Mouse (Mus musculus) gastrocnemius, postnatal 10 days (tissue): Measurements from ENCODE around the gene Pex11b. TPM values are rescaled to one million over a fixed set of nuclear protein-coding genes. Genes with fewer than 3 reads are reported as not detected.
"Not testable (repeated sequence)": the region's sequence is repeated elsewhere in the genome, so short reads cannot be mapped to it uniquely, and the experiment has no call there.

ENCODE experiments used
- DNase-seq: peaks from one replicate; pipeline ENCODE4 v3.0.0; 2021; ENCODE audit warnings: mixed read lengths
- total RNA-seq, 2 experiments: library from RNA; stranded (reverse); gene quantifications; 2 replicates each; pipeline ENCODE4 v1.2.3; 2021

The Pex11b gene
- total RNA-seq, 2 experiments from 2014 or later, result 23.6 to 26.7 TPM

- DNase-seq, result no peak
Measured at GRCm38 (mm10) chr3:96674442-96674841, 39.3 kb downstream of the Pex11b start.

- DNase-seq, result no peak
Measured at GRCm38 (mm10) chr3:96675171-96675570, 40.0 kb downstream of the Pex11b start.

- DNase-seq, result no peak
Measured at GRCm38 (mm10) chr3:96675690-96676089, 40.5 kb downstream of the Pex11b start.

- DNase-seq, result no peak
Measured at GRCm38 (mm10) chr3:96678456-96678855, 43.3 kb downstream of the Pex11b start.

GRCm38 (mm10) chr3:96679159-96679674 is 44.0 kb downstream of the Pex11b start:
- DNase-seq, result no peak

GRCm38 (mm10) chr3:96680269-96680956 is 45.2 kb downstream of the Pex11b start:
- DNase-seq, result no peak

GRCm38 (mm10) chr3:96683496-96683895 is 48.3 kb downstream of the Pex11b start:
- no peak for DNase-seq

- DNase-seq, result no peak
Measured at GRCm38 (mm10) chr3:96684151-96684821, 49.1 kb downstream of the Pex11b start.

- no peak for DNase-seq
Measured at GRCm38 (mm10) chr3:96684822-96685156, 49.6 kb downstream of the Pex11b start.

- DNase-seq, result not testable (repeated sequence)
Measured at GRCm38 (mm10) chr3:96686057-96686456, 50.9 kb downstream of the Pex11b start.

GRCm38 (mm10) chr3:96688854-96689253 is 53.7 kb downstream of the Pex11b start:
- no peak for DNase-seq

GRCm38 (mm10) chr3:96690298-96690697 is 55.1 kb downstream of the Pex11b start:
- DNase-seq, result no peak

- DNase-seq, result peak; percentile 60
Measured at GRCm38 (mm10) chr3:96692506-96692905, 57.3 kb downstream of the Pex11b start.

GRCm38 (mm10) chr3:96693579-96693978 is 58.4 kb downstream of the Pex11b start:
- DNase-seq, result no peak

Other genes with a start within 250 kb of the Pex11b start
- not detected for gene BC107364, start 183.1 kb upstream of the Pex11b start, total RNA-seq
- 100 to 1,000 TPM; 383 to 415 TPM for gene Hfe2, start 110.2 kb upstream of the Pex11b start, total RNA-seq
- gene Txnip, start 77.4 kb upstream of the Pex11b start, total RNA-seq, result 100 to 1,000 TPM; 484 to 520 TPM
- gene Gm16253, start 58.4 kb upstream of the Pex11b start, total RNA-seq, result 1 to 10 TPM in 1 of 2 experiments, under 1 TPM in 1; 0.70 to 1.1 TPM
- gene Polr3gl, start 41.2 kb upstream of the Pex11b start, total RNA-seq, result 10 to 100 TPM; 32.1 to 32.7 TPM
- 1 to 10 TPM in 1 of 2 experiments, under 1 TPM in 1; 0.96 to 1.9 TPM for gene Ankrd34a, start 38.7 kb upstream of the Pex11b start, total RNA-seq
- gene Lix1l, start 34.2 kb upstream of the Pex11b start, total RNA-seq, result 10 to 100 TPM; 24.1 to 26.9 TPM
- 10 to 100 TPM; 57.0 to 65.1 TPM for gene Rbm8a, start 5.4 kb upstream of the Pex11b start, total RNA-seq
- under 1 TPM; 0.35 to 0.50 TPM for gene Gm42957, start 98 bp downstream of the Pex11b start, total RNA-seq
- 1 to 10 TPM; 3.4 to 5.4 TPM for gene Itga10, start 10.2 kb downstream of the Pex11b start, total RNA-seq
- 1 to 10 TPM; 1.4 to 1.6 TPM for gene Ankrd35, start 34.8 kb downstream of the Pex11b start, total RNA-seq
- 10 to 100 TPM; 18.0 to 29.1 TPM for gene Pias3, start 61.0 kb downstream of the Pex11b start, total RNA-seq
- gene Nudt17, start 73.2 kb downstream of the Pex11b start, total RNA-seq, result 1 to 10 TPM in 1 of 2 experiments, under 1 TPM in 1; 0.92 to 1.5 TPM
- 10 to 100 TPM; 18.4 to 19.9 TPM for gene Polr3c, start 92.3 kb downstream of the Pex11b start, total RNA-seq
- gene Rnf115, start 92.3 kb downstream of the Pex11b start, total RNA-seq, result 10 to 100 TPM; 49.0 to 58.9 TPM
- gene Pdzk1, start 193.9 kb downstream of the Pex11b start, total RNA-seq, result not detected
- gene Cd160, start 194.0 kb downstream of the Pex11b start, total RNA-seq, result not detected